Mouse (Mus musculus): ENCODE measurements around the gene Epha2. TPM values are rescaled to one million over a fixed set of nuclear protein-coding genes. Genes with fewer than 3 reads are reported as not detected.

The Epha2 gene
- polyA plus RNA-seq (2012; fragmentation: generic; extraction: Trizol): 129 TPM
- long read RNA-seq, experiment 1, partial matches to known transcripts: 7 of 8 reads
- long read RNA-seq, experiment 1, other reads (novel, unspliced or antisense): 0 of 8 reads
- long read RNA-seq, experiment 2, transcript Epha2-201 (17 exons, 3,913 nt): major isoform, 130 of 234 reads
- long read RNA-seq, experiment 2, partial matches to known transcripts: 79 of 234 reads
- long read RNA-seq, experiment 2, other reads (novel, unspliced or antisense): 25 of 234 reads

DNA sequence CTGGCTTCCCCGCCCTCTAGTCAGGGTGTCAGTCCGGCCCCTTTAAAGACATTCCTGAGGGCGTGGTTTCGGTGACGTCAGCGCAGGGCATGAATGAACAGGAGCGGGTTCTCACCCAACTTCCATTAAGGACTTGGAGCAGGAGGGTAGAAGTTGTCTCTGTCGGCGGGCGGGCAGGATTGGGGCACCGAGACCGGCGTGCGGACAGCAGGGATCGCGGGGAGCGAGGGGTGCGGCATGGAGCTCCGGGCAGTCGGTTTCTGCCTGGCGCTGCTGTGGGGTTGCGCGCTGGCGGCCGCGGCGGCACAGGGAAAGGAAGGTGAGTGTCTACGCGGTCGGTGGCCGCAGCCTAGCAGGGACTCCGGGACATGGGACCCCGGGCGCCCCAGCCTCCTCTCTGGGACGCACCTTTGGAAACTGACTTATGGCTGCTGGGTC lies at the start of gene Epha2:
Gene Epha2 (plus strand): TSS at position 125 of the 438 bp plus-strand sequence.
- TF ChIP-seq MYOG (IDR thresholded peaks at IDR 0.05; ENCODE audit: control insufficient read depth, extremely low read depth, insufficient read length): no peak
- TF ChIP-seq FOSL1 (IDR thresholded peaks at IDR 0.05; ENCODE audit: insufficient read depth, low read length, poor library complexity, severe bottlenecking): no peak
- TF ChIP-seq CEBPB (IDR thresholded peaks at IDR 0.05; ENCODE audit: low read depth): no peak
- TF ChIP-seq MAX (IDR thresholded peaks at IDR 0.05): no peak
- no peak for TF ChIP-seq USF1 (IDR thresholded peaks at IDR 0.05; ENCODE audit: low read depth)
- TF ChIP-seq CTCF (IDR thresholded peaks at IDR 0.05; ENCODE audit: control insufficient read depth, insufficient read depth, insufficient read length): no peak
- no peak for TF ChIP-seq MYOD1 (IDR thresholded peaks at IDR 0.05; ENCODE audit: control insufficient read depth, insufficient read length, low read depth)
- Histone ChIP-seq H3K4me3 (ENCODE audit: insufficient read depth, poor library complexity, severe bottlenecking) (peak within 1 kb of the TSS; percentile 94), H3K79me2 (ENCODE audit: control insufficient read depth, insufficient read depth) (peaks cover 69% of the 10 kb centered on the region), H3K79me3 (ENCODE audit: low read depth) (peaks cover 50% of the 10 kb centered on the region), H3K27me3 (ENCODE audit: control insufficient read depth, insufficient read depth, insufficient read length) (no peaks in the 10 kb centered on the region), H3ac (ENCODE audit: control insufficient read depth, insufficient read length, low read depth) (peak within 1 kb of the TSS; percentile 100), H3K36me3 (ENCODE audit: control insufficient read depth, insufficient read depth) (peaks cover 34% of the 10 kb centered on the region)

GRCm38 (mm10) chr4:141252641-141253040 lies 48.4 kb upstream of the Epha2 start:
- peaks cover 42% of the 10 kb centered on the region for H3K36me3 ChIP-seq (ENCODE audit: control insufficient read depth, insufficient read depth)
- H3K79me2 ChIP-seq (ENCODE audit: control insufficient read depth, insufficient read depth): no peaks in the 10 kb centered on the region
- no peak for TF ChIP-seq CEBPB (IDR thresholded peaks at IDR 0.05; ENCODE audit: low read depth)
- TF ChIP-seq MAX (IDR thresholded peaks at IDR 0.05): no peak
- no peak for TF ChIP-seq USF1 (IDR thresholded peaks at IDR 0.05; ENCODE audit: low read depth)
- TF ChIP-seq CTCF (IDR thresholded peaks at IDR 0.05; ENCODE audit: control insufficient read depth, insufficient read depth, insufficient read length): no peak
- no peak for TF ChIP-seq MYOD1 (IDR thresholded peaks at IDR 0.05; ENCODE audit: control insufficient read depth, insufficient read length, low read depth)
- TF ChIP-seq FOSL1 (IDR thresholded peaks at IDR 0.05; ENCODE audit: insufficient read depth, low read length, poor library complexity, severe bottlenecking): no peak
- no peak for TF ChIP-seq MYOG (IDR thresholded peaks at IDR 0.05; ENCODE audit: control insufficient read depth, extremely low read depth, insufficient read length)
- no peak overlapping the region for H3ac ChIP-seq (ENCODE audit: control insufficient read depth, insufficient read length, low read depth)
- H3K4me3 ChIP-seq (ENCODE audit: insufficient read depth, poor library complexity, severe bottlenecking): no peak overlapping the region
- no peaks in the 10 kb centered on the region for H3K27me3 ChIP-seq (ENCODE audit: control insufficient read depth, insufficient read depth, insufficient read length)
- H3K79me3 ChIP-seq (ENCODE audit: low read depth): no peaks in the 10 kb centered on the region

DNA sequence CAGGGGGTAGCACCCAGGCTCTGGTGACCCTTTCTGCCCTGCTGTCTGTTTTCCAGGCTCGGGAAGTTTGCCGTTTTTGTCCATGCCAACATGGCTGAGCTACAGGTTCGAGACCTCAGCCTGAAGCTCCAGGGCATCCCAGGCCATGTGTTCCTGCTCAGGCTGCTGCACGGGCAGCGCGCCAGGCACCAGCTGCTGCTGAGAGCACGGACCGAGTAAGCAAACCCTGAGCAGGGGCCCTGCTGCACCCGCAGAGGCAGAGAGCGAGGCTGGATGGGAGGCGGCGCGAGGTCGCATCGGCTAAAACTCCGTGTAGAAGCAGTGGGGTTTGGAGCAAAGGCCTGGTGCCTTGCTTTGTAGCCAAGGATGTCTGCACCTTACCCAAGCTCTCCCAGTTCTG lies 46.8 kb upstream of the Epha2 start:
- Histone ChIP-seq H3K79me2 (ENCODE audit: control insufficient read depth, insufficient read depth) (no peaks in the 10 kb centered on the region), H3K36me3 (ENCODE audit: control insufficient read depth, insufficient read depth) (peaks cover 38% of the 10 kb centered on the region), H3K27me3 (ENCODE audit: control insufficient read depth, insufficient read depth, insufficient read length) (no peaks in the 10 kb centered on the region), H3ac (ENCODE audit: control insufficient read depth, insufficient read length, low read depth) (no peak overlapping the region), H3K79me3 (ENCODE audit: low read depth) (no peaks in the 10 kb centered on the region), H3K4me3 (ENCODE audit: insufficient read depth, poor library complexity, severe bottlenecking) (no peak overlapping the region)
- no peak for TF ChIP-seq CEBPB (IDR thresholded peaks at IDR 0.05; ENCODE audit: low read depth)

DNA sequence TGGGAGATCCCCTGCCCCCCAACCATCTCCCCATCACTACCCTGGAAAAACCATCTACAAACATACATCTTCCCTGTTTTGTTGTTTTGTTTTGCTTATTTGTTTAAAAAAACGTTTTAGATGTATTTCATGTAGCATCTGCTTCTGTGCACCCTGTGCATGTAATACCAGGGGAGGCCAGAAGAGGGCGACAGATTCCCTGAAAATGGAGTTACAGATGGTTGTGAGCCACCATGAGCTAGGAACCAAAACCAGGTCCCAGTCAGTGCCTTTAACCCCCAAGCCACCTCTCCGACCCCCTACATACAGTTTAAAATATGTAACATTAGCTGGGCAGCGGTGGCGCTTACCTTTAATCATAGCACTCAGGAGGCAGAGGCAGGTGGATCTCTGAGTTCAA lies 43.6 kb upstream of the Epha2 start:
- Histone ChIP-seq H3K79me2 (ENCODE audit: control insufficient read depth, insufficient read depth) (no peaks in the 10 kb centered on the region), H3K4me3 (ENCODE audit: insufficient read depth, poor library complexity, severe bottlenecking) (no peak overlapping the region), H3K36me3 (ENCODE audit: control insufficient read depth, insufficient read depth) (peaks cover 18% of the 10 kb centered on the region), H3K27me3 (ENCODE audit: control insufficient read depth, insufficient read depth, insufficient read length) (no peaks in the 10 kb centered on the region), H3K79me3 (ENCODE audit: low read depth) (no peaks in the 10 kb centered on the region), H3ac (ENCODE audit: control insufficient read depth, insufficient read length, low read depth) (no peak overlapping the region)
- no peak for TF ChIP-seq CEBPB (IDR thresholded peaks at IDR 0.05; ENCODE audit: low read depth)
- TF ChIP-seq MYOD1 (IDR thresholded peaks at IDR 0.05; ENCODE audit: control insufficient read depth, insufficient read length, low read depth): no peak
- TF ChIP-seq USF1 (IDR thresholded peaks at IDR 0.05; ENCODE audit: low read depth): no peak
- no peak for TF ChIP-seq MYOG (IDR thresholded peaks at IDR 0.05; ENCODE audit: control insufficient read depth, extremely low read depth, insufficient read length)
- TF ChIP-seq CTCF (IDR thresholded peaks at IDR 0.05; ENCODE audit: control insufficient read depth, insufficient read depth, insufficient read length): no peak
- TF ChIP-seq FOSL1 (IDR thresholded peaks at IDR 0.05; ENCODE audit: insufficient read depth, low read length, poor library complexity, severe bottlenecking): no peak
- no peak for TF ChIP-seq MAX (IDR thresholded peaks at IDR 0.05)

- no peaks in the 10 kb centered on the region for H3K79me3 ChIP-seq (ENCODE audit: low read depth)
- no peak overlapping the region for H3K4me3 ChIP-seq (ENCODE audit: insufficient read depth, poor library complexity, severe bottlenecking)
- H3ac ChIP-seq (ENCODE audit: control insufficient read depth, insufficient read length, low read depth): no peak overlapping the region
- TF ChIP-seq USF1 (IDR thresholded peaks at IDR 0.05; ENCODE audit: low read depth) (peak; percentile 92), CEBPB (IDR thresholded peaks at IDR 0.05; ENCODE audit: low read depth) (no peak), MAX (IDR thresholded peaks at IDR 0.05) (peak; percentile 50), FOSL1 (IDR thresholded peaks at IDR 0.05; ENCODE audit: insufficient read depth, low read length, poor library complexity, severe bottlenecking) (no peak), MYOD1 (IDR thresholded peaks at IDR 0.05; ENCODE audit: control insufficient read depth, insufficient read length, low read depth) (no peak)
- no peaks in the 10 kb centered on the region for H3K79me2 ChIP-seq (ENCODE audit: control insufficient read depth, insufficient read depth)
- H3K36me3 ChIP-seq (ENCODE audit: control insufficient read depth, insufficient read depth): peaks cover 18% of the 10 kb centered on the region
- H3K27me3 ChIP-seq (ENCODE audit: control insufficient read depth, insufficient read depth, insufficient read length): no peaks in the 10 kb centered on the region
Measured at GRCm38 (mm10) chr4:141259413-141259812, 41.6 kb upstream of the Epha2 start.

All from C2C12 (cell line).